Mouse (Mus musculus): ENCODE results near the gene Efna2.
"Not testable (repeated sequence)": the region's sequence is repeated elsewhere in the genome, so short reads cannot be mapped to it uniquely, and the experiment has no call there.

Efna2 gene

DNA sequence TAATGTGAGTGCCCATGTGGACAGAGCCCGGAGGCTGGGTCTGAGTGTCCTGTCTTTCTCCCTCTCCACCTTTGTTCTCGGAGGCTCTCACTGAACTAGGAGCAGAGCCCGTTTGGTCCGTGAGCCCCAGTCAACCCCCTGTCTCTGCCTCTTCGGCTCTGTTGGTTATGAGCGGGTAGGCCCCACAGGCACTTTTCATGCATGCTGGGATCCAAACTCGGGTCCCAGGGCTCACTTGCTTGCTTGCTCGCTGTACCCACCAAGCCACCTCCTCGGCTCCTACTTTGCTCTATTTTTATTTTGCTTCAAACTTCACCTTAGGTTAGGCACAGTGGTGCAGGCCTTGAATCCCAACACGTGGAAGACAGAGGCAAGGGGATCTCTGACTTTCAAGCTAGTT lies 8.5 kb downstream of the Efna2 start:
- DNase-seq (ENCODE audit: low read depth in 2 of 2, low spot score in 2 of 2), result no peak

DNA sequence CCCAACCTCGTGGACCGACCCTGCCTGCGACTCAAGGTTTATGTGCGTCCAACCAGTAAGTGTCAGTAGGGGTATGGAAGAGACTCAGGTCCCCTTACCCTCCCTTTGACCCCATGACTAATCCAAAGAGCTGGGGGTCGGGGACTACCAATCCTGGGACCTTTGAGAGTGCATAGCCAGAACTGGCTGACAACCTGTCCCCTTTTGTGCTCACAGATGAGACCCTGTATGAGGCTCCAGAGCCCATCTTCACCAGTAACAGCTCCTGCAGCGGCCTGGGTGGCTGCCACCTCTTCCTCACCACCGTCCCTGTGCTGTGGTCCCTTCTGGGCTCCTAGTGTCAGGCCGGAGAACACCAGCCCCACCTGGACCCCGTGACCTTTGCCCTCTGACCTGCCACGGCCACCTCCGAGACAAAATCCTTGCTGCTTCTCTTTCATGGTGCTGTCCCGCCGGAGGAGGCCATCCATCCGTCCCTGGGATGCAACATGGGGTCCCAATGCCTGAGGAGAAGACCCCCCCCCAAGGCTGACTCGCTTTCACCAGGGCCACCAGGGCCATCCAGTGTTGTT lies 9.3 kb downstream of the Efna2 start:
- no peak for DNase-seq (ENCODE audit: low read depth in 2 of 2, low spot score in 2 of 2)

- no peak for DNase-seq (ENCODE audit: low read depth in 2 of 2, low spot score in 2 of 2)
Observed at GRCm38 (mm10) chr10:80189999-80190398, 10.7 kb downstream of the Efna2 start.

DNA sequence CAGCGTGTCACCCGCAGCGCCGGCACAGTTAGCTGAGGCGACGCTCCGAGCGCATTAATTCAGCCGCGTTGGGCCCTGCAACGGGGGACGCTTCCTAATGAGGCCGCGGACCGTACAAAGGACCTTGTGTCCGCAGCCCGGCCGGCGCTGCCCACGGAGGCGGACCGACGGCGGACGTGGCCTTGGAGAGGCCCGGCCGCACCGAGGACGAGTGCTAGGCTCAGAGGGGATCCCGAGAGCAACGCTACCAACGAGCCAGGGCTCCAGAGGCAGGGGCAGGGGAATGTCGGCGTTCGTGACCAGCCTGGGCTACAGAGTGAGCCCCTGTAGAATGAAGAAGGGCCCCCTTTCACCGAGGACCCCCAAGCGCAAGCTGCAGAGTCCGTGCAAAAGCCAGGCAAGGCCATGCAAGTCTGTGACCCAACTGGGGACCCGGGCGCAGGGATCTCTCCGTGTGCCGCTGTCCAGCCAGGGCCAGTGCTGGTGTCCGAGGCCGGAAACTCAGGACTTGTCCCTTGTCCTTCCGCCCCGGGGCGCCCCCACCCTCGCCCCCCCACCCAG lies 11.3 kb downstream of the Efna2 start:
- no peak for DNase-seq (ENCODE audit: low read depth in 2 of 2, low spot score in 2 of 2)

- DNase-seq (ENCODE audit: low read depth in 2 of 2, low spot score in 2 of 2), result no peak
Observed at GRCm38 (mm10) chr10:80193976-80194375, 14.7 kb downstream of the Efna2 start.

- no peak for DNase-seq (ENCODE audit: low read depth in 2 of 2, low spot score in 2 of 2)
Observed at GRCm38 (mm10) chr10:80194441-80194840, 15.2 kb downstream of the Efna2 start.

- no peak for DNase-seq (ENCODE audit: low read depth in 2 of 2, low spot score in 2 of 2)
Observed at GRCm38 (mm10) chr10:80196167-80196566, 16.9 kb downstream of the Efna2 start.

GRCm38 (mm10) chr10:80196778-80197581 lies 17.7 kb downstream of the Efna2 start:
- DNase-seq (ENCODE audit: low read depth in 2 of 2, low spot score in 2 of 2), result no peak

- DNase-seq (ENCODE audit: low read depth in 2 of 2, low spot score in 2 of 2), result peak; percentile 73 to 82
Observed at GRCm38 (mm10) chr10:80199440-80200008, 20.2 kb downstream of the Efna2 start.

- no peak for DNase-seq (ENCODE audit: low read depth in 2 of 2, low spot score in 2 of 2)
Observed at GRCm38 (mm10) chr10:80200485-80200884, 21.2 kb downstream of the Efna2 start.

GRCm38 (mm10) chr10:80204055-80204454 lies 24.8 kb downstream of the Efna2 start:
- no peak for DNase-seq (ENCODE audit: low read depth in 2 of 2, low spot score in 2 of 2)

- DNase-seq (ENCODE audit: low read depth in 2 of 2, low spot score in 2 of 2), result no peak
Observed at GRCm38 (mm10) chr10:80207201-80207600, 27.9 kb downstream of the Efna2 start.

GRCm38 (mm10) chr10:80207676-80208075 lies 28.4 kb downstream of the Efna2 start:
- no peak for DNase-seq (ENCODE audit: low read depth in 2 of 2, low spot score in 2 of 2)

DNA sequence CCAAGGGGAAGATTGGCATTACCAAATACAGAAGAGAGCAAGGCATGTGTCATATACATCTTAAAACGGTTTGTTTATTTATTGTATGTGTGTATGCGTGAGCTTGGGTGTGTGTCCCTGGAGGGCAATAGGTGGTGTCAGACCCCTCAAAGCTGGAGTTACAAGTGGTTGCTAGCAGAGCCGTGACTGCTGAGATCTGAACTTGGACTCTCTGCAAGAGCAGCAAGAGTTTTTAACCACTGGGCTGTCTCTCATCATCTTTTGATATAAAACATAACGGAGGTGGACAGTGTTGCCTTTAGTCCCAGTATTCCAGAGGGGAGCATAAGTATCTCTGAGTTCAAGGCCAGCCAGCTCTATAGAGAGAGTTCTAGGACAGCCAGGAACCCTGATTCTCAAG lies 29.0 kb downstream of the Efna2 start:
- DNase-seq (ENCODE audit: low read depth in 2 of 2, low spot score in 2 of 2), result no peak

GRCm38 (mm10) chr10:80208841-80209371 lies 29.6 kb downstream of the Efna2 start:
- DNase-seq (ENCODE audit: low read depth in 2 of 2, low spot score in 2 of 2), result no peak

DNA sequence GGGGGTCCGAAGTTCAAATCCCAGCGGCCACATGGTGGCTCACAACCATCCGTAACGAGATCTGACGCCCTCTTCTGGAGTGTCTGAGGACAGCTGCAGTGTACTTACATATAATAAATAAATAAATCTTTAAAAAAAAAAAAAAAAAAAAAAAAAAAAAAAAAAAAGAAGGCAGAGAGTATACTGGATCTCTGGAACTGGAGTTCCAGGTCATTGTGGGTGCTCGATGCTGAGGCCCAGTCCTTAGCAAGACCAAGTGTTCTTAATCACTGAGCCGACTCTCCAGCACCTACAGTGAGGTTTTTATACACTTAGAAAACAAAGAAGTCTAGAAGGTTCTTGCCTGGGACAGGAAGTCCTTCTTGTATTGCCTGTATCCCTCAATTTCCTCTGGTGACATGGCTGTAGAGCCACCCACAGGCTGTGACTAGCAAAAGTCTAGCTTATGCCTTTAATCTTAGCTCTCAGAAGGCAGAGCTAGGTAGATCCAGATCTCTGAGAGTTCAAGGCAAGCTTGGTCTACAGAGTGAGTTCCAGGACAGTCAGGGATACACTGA lies 32.3 kb downstream of the Efna2 start:
- not testable (repeated sequence) for DNase-seq (ENCODE audit: low read depth in 2 of 2, low spot score in 2 of 2)

GRCm38 (mm10) chr10:80215048-80215772 lies 35.9 kb downstream of the Efna2 start:
- no peak for DNase-seq (ENCODE audit: low read depth in 2 of 2, low spot score in 2 of 2)

GRCm38 (mm10) chr10:80220676-80221075 lies 41.4 kb downstream of the Efna2 start:
- no peak for DNase-seq (ENCODE audit: low read depth in 2 of 2, low spot score in 2 of 2)

GRCm38 (mm10) chr10:80223137-80223536 lies 43.9 kb downstream of the Efna2 start:
- DNase-seq (ENCODE audit: low read depth in 2 of 2, low spot score in 2 of 2), result not testable (repeated sequence)

DNA sequence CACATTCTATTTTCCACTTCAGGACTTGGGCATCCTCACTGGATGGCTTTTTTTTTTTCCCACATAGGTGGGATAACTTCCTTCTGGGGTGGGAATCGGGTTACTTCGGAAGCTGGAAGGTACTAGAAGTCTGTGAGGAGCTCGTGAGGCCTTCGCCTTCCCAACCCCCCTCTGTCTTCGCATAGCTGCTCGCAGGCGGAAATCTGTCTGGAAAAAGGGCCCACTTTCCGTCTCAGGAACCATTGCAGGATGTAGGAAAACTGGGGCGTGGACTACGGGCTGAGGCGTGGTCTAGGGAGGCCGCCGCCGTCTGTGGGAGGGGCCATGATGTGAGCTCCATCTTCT lies 46.8 kb downstream of the Efna2 start:
- DNase-seq (ENCODE audit: low read depth in 2 of 2, low spot score in 2 of 2), result no peak

Data from CD8-positive naive resting alpha-beta T cell, adult 2 months (primary cell).